Mouse (Mus musculus) left cerebral cortex, adult 6 months (tissue): ENCODE measurements around the gene Sft2d1. TPM values are rescaled to one million over a fixed set of nuclear protein-coding genes. Genes with fewer than 3 reads are reported as not detected.

Experiments used
- long read RNA-seq, 2 experiments: library from polyadenylated mRNA; unstranded; transcript quantifications; one replicate each; pipeline ENCODE4 v2.0.0; 2019 to 2020
- polyA plus RNA-seq: library from polyadenylated mRNA; unstranded; fragments of <200 nt; fragmentation: Nextera tagmentation; gene quantifications from 2 replicates; pipeline ENCODE4 v1.2.3, GENCODE M21; 2021

The Sft2d1 gene
- 174 and 188 TPM in 2 replicates for polyA plus RNA-seq
- long read RNA-seq, experiment 1, transcript Sft2d1-209 (8 exons, 1,049 nt): major isoform, 35 of 57 reads
- long read RNA-seq, experiment 1, partial matches to known transcripts: 3 of 57 reads
- long read RNA-seq, experiment 1, other reads (novel, unspliced or antisense): 13 of 57 reads
- long read RNA-seq, experiment 2, transcript Sft2d1-209 (8 exons, 1,049 nt): major isoform, 40 of 50 reads
- long read RNA-seq, experiment 2, partial matches to known transcripts: 2 of 50 reads
- long read RNA-seq, experiment 2, other reads (novel, unspliced or antisense): 5 of 50 reads

GRCm38 (mm10) chr17:8310838-8311614, at the start of gene Sft2d1:
Gene Sft2d1, plus strand, starts transcription at chr17:8311102.

DNA sequence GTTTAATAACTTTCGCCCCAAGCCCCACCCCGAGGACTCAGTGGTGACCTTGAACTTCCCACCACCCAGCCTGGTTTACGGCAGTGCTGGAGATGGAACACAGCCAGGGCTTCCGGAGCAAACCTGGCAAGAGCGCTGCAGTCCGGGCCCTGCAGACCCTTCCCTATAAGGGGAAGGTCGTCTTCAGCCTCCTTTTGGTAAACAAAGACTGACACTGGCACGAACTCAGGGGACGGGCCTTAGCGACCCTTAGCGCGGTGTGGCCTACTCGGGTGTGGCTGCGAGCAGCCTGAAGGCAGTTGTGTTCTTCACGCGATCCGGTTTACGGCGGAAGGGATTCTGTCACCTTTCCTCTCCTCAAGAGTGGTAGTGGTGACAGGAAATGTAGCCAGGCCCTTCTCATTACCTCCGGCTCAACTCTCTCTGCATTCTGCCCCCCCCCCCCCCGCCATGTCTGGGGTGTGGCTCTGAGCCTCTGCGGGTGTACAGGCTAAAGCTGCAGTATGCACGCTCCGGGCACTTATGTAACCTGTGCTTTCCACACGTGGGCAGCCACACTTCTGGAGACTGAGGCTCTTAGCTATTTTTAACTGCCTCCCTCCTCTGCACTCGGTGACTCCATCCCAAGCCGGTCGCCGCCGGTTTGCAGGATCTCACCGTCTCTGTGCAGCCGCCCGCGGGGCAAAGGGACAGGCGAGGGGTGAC, 27.9 kb upstream of the Sft2d1 start, which contains the start of gene Mpc1:
Mpc1 (plus strand) TSS at position 84 of the 705 bp plus-strand sequence.

DNA sequence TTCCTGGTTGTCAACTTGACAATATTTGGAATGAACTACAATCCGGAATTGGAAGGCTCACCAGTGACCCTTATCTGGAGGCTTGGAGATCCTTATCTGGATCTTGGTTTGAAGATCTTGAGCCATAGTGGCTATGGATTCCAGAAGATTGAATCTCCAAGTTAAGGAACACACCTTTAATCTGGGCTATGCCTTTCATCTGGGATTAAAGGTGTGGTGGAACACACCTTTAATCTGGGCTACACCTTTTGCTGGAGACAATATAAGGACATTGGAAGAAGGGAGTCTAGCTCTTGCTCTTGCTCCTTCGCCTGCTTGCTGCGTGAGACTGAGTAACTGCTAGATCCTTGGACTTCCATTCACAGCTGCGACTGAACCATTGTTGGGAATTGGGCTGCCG, 26.3 kb downstream of the Sft2d1 start, which contains the start of gene Prr18:
Prr18 (plus strand) TSS at position 301 of the 400 bp plus-strand sequence.

DNA sequence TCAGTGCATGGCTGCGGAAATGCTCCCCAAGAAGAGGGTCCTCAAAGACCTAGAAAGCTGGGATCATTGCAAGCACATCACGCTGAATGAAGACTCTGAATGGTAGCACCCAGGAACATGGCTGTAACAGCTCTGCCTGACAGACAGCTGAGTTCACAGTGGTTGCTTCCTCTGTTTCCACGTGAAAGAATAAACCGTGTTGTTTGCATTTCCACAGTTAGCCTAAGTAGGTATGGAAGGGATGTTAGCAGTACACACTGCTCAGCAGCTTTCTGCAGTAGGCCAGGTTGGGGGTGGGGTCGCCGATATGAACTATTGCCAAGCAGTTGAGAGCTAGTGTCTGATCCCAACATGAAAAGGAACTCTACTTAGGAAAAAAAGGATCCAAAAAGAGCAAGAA, 44.8 kb downstream of the Sft2d1 start, which contains the start of gene T2:
T2 (plus strand) TSS at position 301 of the 400 bp plus-strand sequence.

Other genes with a start within 250 kb of the Sft2d1 start
- gene Gm49673, start 163.3 kb upstream of the Sft2d1 start, polyA plus RNA-seq: 0.34 and 0.69 TPM in 2 replicates
- gene Rnaset2a, start 163.0 kb upstream of the Sft2d1 start, polyA plus RNA-seq: 18.6 and 20.1 TPM in 2 replicates
- gene Fgfr1op, start 145.6 kb upstream of the Sft2d1 start, polyA plus RNA-seq: 8.1 and 8.5 TPM in 2 replicates
- gene Ccr6, start 75.1 kb upstream of the Sft2d1 start, polyA plus RNA-seq: 0.17 and 0.38 TPM in 2 replicates
- 657 and 854 TPM in 2 replicates for gene Mpc1, start 28.2 kb upstream of the Sft2d1 start, polyA plus RNA-seq
- gene Prr18, start 26.4 kb downstream of the Sft2d1 start, polyA plus RNA-seq: 7.5 and 15.2 TPM in 2 replicates
- gene T2, start 44.9 kb downstream of the Sft2d1 start, polyA plus RNA-seq: 0.29 and 0.76 TPM in 2 replicates
- gene T, start 123.3 kb downstream of the Sft2d1 start, polyA plus RNA-seq: not detected in 2 replicates
- 16.9 and 18.4 TPM in 2 replicates for gene Pde10a, start 214.3 kb downstream of the Sft2d1 start, polyA plus RNA-seq